Mouse (Mus musculus) C2C12 (cell line): Measurements from ENCODE around the gene Atg10.

Source experiments
- CTCF ChIP-seq: IDR thresholded peaks from one replicate; pipeline ENCODE4 v1.5.1; 2011; ENCODE audit not compliant: control insufficient read depth, insufficient read depth, insufficient read length
- USF1 ChIP-seq: IDR thresholded peaks from one replicate; pipeline ENCODE4 v1.6.1; 2011; ENCODE audit warnings: low read depth, mild to moderate bottlenecking, control low read depth, moderate library complexity

- no peak for TF ChIP-seq CTCF
- TF ChIP-seq USF1: no peak
Measured at GRCm38 (mm10) chr13:91156308-91156707, 67.5 kb downstream of the Atg10 start.
